Mouse (Mus musculus): ENCODE results near the gene Clip2.

DNA sequence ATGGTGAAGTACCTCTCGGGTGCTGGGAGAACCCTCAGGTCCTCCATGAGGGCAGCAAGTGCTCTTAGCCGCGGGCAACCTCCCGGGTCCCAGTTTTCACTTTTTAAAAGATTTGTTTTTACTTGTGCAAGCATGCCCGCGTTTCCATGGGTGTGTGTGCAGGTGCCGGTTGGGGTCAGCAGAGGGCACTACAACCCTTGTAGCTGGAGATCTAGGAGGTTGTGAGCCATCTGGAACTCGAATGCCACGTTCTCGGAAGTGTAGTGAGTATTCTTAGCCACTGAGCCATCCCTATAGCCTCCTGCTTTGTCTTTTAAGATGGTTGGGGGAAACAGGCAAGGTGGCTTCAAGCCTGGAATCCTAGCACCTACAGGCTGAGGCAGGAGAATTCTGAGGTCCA is 44.9 kb downstream of the Clip2 start:
- TF ChIP-seq JUND (conservative IDR thresholded peaks at IDR 0.05; ENCODE audit: low read depth, low read length) (no peak), GABPA (IDR thresholded peaks at IDR 0.05; ENCODE audit: insufficient replicate concordance, low read depth, low read length) (no peak), CTCF (conservative IDR thresholded peaks at IDR 0.05 in 1 of 2, IDR thresholded peaks at IDR 0.05 in 1 of 2; ENCODE audit: low read depth in 2 of 2, low read length in 2 of 2) (peak; percentile 51 to 98), MEF2A (IDR thresholded peaks at IDR 0.05; ENCODE audit: borderline replicate concordance, low read depth, low read length) (peak; percentile 70; the same call in 1 of the 2 replicates)

Data from CH12.LX (cell line).